Mouse (Mus musculus) hindbrain, embryonic 15.5 days (tissue): ENCODE results near the gene Phc2. TPM values are rescaled to one million over a fixed set of nuclear protein-coding genes. Genes with fewer than 3 reads are reported as not detected.

Experiments used
- ATAC-seq: fragments of 200-750 bp; cut with Nextera tagmentation; 2 replicates; pipeline ENCODE4 v1.8.0; 2017; ENCODE audit warnings: low read depth, moderate number of reproducible peaks, moderate TSS enrichment; ENCODE audit not compliant: low FRiP score
- H3K27ac ChIP-seq: fragments of 300-500 bp; sonication (generic); replicated peaks from 2 replicates; pipeline ENCODE4 v1.5.1; 2015; ENCODE audit warnings: mild to moderate bottlenecking, inconsistent platforms
- H3K27me3 ChIP-seq: fragments of 300-500 bp; sonication (generic); 2 replicates; pipeline ENCODE4 v1.6.1; 2015; ENCODE audit warnings: control low read depth, inconsistent platforms
- H3K36me3 ChIP-seq: fragments of 300-500 bp; sonication (generic); 2 replicates; pipeline ENCODE4 v1.6.1; 2015; ENCODE audit warnings: control low read depth, inconsistent platforms
- H3K4me1 ChIP-seq: fragments of 300-500 bp; sonication (generic); replicated peaks from 2 replicates; pipeline ENCODE4 v1.6.1; 2015; ENCODE audit warnings: control low read depth, inconsistent platforms
- H3K4me2 ChIP-seq: fragments of 300-500 bp; sonication (generic); 2 replicates; pipeline ENCODE4 v1.6.1; 2015; ENCODE audit warnings: moderate library complexity, mild to moderate bottlenecking, inconsistent platforms
- H3K4me3 ChIP-seq: fragments of 300-500 bp; sonication (generic); 2 replicates; pipeline ENCODE4 v1.5.1; 2015; ENCODE audit warnings: mild to moderate bottlenecking, inconsistent platforms
- H3K9ac ChIP-seq: fragments of 300-500 bp; sonication (generic); 2 replicates; pipeline ENCODE4 v1.6.1; 2015; ENCODE audit warnings: inconsistent platforms
- H3K9me3 ChIP-seq: fragments of 300-500 bp; sonication (generic); 2 replicates; pipeline ENCODE4 v1.6.1; 2016; ENCODE audit warnings: control low read depth, inconsistent platforms
- WGBS: fragments of 180-500 bp; shearing (Covaris S2); methylation state at CpG from one replicate; pipeline ENCODE4 v1.1.7; 2015; 5-methylcytosine and 5-hydroxymethylcytosine counted together
- polyA plus RNA-seq: library from polyadenylated mRNA; unstranded; fragments of >200 nt; fragmentation: Nextera tagmentation; extraction: Ambion mirVana; gene quantifications from 2 replicates; pipeline ENCODE4 v1.2.1, GENCODE M21; 2015

Phc2 gene
- polyA plus RNA-seq, 1 experiment from 2014 or later = 71.5 TPM

DNA sequence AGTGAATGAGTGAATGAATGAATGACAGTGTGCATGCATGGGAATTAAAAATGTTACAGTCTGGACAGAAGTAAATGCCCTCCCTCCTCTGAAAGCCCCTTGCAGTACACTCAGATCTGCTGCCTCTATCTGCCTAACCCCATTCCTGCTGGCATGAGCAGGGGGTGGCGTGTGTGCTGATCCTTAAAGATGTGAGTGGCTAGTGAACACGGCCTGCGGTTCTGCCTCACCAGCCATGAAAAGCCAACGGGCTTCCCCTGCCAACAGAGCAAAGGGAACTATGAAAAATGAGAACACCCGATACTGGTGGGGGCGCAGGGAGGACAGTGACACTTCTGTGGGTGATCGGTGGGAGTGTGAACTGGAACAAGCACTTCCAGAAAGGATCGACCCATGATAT lies 142.3 kb downstream of the Phc2 start:
- ATAC-seq = no peak
- Histone ChIP-seq H3K9me3 (no peaks in the 10 kb centered on the region), H3K4me3 (no peak overlapping the region), H3K36me3 (no peaks in the 10 kb centered on the region), H3K9ac (no peak overlapping the region), H3K4me1 (peaks cover 50% of the 10 kb centered on the region), H3K27me3 (no peaks in the 10 kb centered on the region), H3K27ac (no peak overlapping the region), H3K4me2 (no peak overlapping the region)
- 49% methylated on average over 8 of the region's 8 CpGs for WGBS

DNA sequence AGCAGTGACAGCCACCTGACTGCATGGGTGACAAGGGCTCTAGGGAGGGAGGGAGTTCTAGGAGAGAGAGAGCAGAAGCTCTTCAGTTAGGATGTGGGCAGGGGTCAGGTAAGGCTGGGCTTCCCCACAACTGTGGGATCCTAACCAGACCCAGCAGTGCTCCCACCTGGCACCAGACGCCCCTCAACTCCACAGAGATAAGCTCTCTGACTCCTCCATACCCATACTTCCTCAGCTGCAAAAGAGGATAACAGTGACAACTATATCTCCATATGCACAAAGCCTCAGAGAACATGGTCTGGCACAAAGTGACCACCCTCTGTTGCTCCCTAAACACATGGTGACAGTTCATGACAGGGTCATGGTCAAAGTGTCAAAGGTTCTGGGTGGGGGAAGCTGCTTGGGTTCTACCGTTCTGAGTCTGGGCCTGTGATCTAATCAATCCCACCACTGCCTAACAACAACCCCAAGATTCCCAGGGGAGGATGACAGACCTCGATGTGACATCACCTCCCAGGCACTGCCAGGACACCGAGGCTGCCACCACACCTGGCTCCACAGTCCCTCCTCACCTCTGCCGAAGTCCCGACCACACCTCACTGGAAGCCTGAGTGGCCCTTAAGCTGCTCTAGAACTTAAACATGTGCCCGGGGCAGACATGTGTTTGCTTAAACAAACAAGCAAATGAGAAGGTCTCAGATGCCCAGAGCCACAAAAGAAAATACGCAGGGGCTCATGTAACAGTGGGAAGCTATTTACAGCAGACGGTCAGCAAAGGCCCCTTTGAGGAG lies 147.4 kb downstream of the Phc2 start:
- Histone ChIP-seq H3K4me1 (peaks cover 72% of the 10 kb centered on the region), H3K36me3 (no peaks in the 10 kb centered on the region), H3K4me2 (no peak overlapping the region), H3K27me3 (no peaks in the 10 kb centered on the region), H3K4me3 (no peak overlapping the region), H3K9ac (no peak overlapping the region), H3K9me3 (no peaks in the 10 kb centered on the region), H3K27ac (no peak overlapping the region)
- ATAC-seq = no peak
- WGBS = 72% methylated on average over 9 of the region's 9 CpGs

Other genes starting within 250 kb of the Phc2 start
- gene Zscan20, start 44.6 kb upstream of the Phc2 start, polyA plus RNA-seq = 4.2 and 4.8 TPM in 2 replicates
- gene Tlr12, start 36.1 kb upstream of the Phc2 start, polyA plus RNA-seq = 1.5 and 2.0 TPM in 2 replicates
- 0.18 and 0.24 TPM in 2 replicates for gene A3galt2, start 100.7 kb downstream of the Phc2 start, polyA plus RNA-seq
- 33.6 and 36.7 TPM in 2 replicates for gene Zfp362, start 151.3 kb downstream of the Phc2 start, polyA plus RNA-seq
- gene Trim62, start 228.9 kb downstream of the Phc2 start, polyA plus RNA-seq = 24.6 and 28.4 TPM in 2 replicates